Mouse (Mus musculus): ENCODE data around the gene Ivd.

The Ivd gene

DNA sequence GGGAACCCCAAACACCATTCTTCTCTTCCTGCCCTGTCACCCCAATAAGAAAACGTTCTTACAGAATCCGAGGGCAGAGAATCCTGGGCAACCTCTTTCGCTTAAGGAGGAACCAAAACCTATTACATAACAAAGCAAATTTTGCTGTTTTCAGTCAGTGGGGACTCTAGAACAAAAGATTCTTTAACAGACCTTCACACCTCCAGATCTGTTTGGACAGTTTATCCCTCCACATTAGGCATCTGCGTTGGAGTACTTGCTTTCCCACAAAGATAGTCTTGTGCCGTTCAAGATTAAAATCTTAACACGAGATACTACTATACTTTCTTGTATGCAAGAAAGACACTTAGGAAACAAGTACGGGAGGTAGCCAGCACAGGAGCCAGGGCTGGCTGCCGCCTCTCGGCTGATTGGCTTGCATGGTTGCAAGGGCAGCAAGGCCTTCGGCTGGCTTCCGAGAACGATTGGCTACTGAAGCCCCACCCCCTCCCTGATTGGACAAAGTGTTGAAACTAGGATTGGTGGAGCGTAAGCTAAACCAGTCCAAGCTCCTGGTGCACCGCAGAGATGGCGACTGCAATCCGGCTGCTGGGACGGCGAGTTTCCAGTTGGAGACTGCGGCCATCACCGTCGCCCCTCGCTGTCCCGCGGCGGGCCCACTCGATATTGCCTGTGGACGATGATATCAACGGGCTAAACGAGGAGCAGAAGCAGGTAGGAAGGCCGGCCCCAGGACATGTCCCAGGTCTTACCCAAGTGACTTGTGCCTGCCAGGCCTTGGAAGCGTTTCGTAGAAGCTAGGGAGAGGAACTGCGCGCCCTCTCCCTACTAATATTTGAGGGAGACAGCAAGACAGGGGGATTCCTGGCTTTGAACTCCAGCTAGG lies at the start of gene Ivd:
Gene Ivd, plus strand, starts transcription at position 501 of the 886 bp plus-strand sequence.
- DNase-seq (ENCODE audit: low spot score in 2 of 2) = peak; percentile 74 to 91

GRCm38 (mm10) chr2:118812724-118813123 lies 49.0 kb upstream of the Ivd start:
- no peak for DNase-seq (ENCODE audit: low spot score in 2 of 2)

DNA sequence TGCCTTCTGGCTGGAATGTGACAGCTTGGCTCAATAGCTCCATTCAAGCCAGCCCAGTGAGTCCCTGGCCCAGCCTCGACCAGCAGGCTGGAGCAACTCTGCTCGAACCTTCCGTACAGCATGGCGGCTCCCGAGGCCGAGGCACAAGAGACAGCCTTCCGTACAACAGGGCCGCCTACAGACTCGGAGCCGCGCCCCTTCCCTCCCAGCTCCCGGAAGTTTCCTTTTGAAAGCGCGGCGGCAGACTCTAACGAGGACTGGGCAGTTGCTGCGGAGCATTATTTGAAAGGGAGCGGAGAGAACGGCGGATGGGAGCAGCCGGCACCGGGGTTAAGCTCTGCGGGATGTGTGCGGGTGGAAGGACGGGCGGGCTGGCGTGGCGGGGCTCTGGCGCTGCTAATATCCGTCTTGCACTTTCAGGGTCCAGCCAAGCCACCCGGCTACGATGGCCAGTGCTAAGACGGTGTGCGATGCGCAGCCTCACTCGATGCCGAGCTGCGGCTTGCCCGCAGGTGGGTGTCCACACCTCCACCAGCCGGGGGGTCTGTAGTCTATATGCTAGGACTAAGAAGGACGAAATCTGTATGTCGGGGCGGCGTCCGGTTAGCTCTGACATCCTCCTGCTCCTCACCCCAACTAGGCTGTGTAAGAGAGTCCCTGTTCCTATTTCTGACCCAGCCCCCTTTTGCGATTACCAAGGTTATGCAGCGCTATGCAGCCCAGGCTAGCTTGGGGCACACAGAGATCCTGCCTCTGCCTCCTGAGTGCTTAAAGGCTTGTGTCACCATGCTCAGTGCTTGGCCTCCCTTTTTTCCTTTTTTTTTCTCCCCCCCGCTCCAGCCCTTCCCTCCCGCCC lies 47.5 kb upstream of the Ivd start, which contains the start of gene Knstrn:
Gene Knstrn, plus strand, starts transcription at position 23 of the 856 bp plus-strand sequence.
- DNase-seq (ENCODE audit: low spot score in 2 of 2) = peak; percentile 81 to 85

DNA sequence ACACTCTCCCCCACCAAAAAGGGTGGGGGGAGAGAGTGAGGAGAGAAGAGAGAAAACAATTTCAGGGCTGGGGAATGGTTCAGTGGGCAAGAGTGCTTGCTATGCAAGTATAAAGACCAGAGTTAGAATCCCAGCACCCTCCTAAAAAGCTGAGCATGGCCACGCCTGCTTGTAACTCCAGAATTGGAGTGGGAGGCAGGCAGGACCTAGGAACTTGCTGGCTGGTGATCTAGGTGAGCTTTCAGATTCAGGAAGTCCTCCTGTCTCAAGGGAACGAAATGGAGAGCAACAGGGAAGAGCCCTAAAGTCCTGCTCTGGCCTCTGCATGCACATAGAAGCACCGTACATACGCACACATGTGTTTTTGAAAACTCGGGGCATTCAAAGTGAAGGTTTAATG lies 39.0 kb upstream of the Ivd start:
- no peak for DNase-seq (ENCODE audit: low spot score in 2 of 2)

GRCm38 (mm10) chr2:118824396-118824795 lies 37.4 kb upstream of the Ivd start:
- no peak for DNase-seq (ENCODE audit: low spot score in 2 of 2)

DNA sequence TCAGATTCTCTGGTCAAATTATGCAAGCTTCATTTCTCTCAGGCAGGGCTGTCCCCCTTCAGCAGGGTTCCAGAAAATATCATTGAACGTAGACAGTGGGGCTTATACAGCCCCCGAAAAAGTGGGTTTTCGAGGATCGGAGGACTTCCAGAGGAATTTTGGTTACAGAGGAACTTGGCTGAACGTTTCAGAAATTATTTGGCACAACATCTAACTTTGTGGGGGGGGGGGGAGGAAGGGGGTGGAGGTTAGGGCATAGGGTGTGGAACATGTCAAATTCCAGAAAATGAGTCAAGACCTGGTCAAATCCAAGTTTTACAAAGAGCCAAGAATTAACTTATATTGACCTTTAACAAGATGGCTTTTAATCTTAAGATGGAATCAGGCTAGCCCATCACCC lies 32.7 kb upstream of the Ivd start:
- DNase-seq (ENCODE audit: low spot score in 2 of 2) = no peak

GRCm38 (mm10) chr2:118834061-118834460 lies 27.7 kb upstream of the Ivd start:
- no peak for DNase-seq (ENCODE audit: low spot score in 2 of 2)

DNA sequence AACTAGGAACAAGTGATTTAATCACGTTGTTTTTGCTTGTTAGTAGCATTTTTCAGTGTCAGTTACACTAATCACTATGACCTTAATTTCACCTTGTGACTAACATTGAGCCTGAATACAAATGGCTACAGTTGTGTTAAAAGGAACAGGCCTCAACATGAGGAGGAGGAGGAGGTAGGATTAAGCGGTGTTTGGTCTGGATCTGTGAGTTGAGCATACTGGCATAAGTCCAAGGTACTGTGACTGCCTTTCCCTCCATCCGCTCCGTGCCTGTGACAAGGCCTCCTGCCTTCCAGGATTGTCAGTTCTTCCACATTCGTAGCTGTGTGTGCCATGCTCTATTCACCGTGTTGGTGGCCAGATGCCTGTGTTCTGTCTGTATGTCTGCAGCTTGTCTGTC lies 26.6 kb upstream of the Ivd start:
- no peak for DNase-seq (ENCODE audit: low spot score in 2 of 2)

DNA sequence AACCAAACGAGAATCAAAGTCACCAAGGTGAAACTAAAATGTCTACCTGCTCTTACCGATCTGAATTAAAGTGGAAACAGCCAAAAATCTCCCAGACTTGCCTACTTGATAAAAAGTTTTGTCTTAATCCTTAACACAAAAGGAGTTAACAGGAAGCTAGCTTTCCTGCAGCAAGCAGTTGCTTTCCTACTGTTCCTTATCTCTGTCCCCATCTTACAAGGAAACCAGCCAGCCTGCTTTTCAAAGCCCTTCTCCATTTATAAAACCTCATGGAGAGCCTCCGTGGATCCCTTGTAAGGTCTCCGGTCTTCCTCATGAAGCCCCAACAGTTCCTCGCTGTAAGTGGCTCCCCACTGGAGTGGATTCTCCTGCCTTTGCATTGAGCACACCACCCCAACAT lies 23.4 kb upstream of the Ivd start:
- no peak for DNase-seq (ENCODE audit: low spot score in 2 of 2)

- no peak for DNase-seq (ENCODE audit: low spot score in 2 of 2)
These were observed 20.6 kb upstream of the Ivd start for GRCm38 (mm10) chr2:118841186-118841585.

DNA sequence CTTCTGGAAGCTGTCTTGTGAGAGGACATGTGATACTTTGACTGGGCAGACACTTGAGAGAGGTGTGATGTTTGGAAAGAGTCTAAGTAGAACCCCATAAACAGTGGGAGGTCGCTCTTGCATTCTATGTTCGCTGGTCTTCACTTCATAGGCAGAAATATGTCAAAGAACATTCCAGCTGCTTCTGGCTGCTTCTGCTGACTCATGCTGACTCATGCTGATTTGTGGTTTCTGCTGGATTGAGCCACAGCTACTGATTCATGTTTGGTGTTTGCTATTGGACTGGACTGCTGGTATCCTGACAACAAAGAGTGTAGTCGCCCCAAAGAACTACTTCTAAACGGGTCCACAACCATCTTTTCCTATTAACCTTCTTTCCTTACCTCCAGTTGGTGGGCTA lies 20.0 kb upstream of the Ivd start:
- DNase-seq (ENCODE audit: low spot score in 2 of 2) = peak in 1 of 2 experiments; percentile 17

GRCm38 (mm10) chr2:118844427-118844826 lies 17.3 kb upstream of the Ivd start:
- no peak for DNase-seq (ENCODE audit: low spot score in 2 of 2)

GRCm38 (mm10) chr2:118846246-118846645 lies 15.5 kb upstream of the Ivd start:
- DNase-seq (ENCODE audit: low spot score in 2 of 2) = no peak

DNA sequence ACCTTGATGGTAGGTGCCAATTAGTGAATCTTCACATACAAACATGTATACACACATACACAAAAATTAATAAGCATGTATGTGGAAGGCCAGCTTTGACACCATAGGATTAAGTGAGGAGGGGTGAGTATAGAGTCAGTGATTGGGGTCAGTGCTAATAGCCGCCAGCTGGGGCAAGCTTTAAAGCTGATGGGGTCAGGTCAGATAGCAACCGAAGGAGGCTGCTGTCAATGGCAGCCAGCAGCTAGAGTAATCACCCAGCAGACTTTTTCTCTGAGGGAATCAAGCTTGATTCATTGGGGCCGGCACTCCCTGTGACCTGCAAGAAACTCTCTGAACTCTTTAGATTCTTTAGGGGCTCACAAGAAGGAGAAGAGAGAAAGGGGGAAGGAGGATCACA lies 10.0 kb upstream of the Ivd start:
- no peak for DNase-seq (ENCODE audit: low spot score in 2 of 2)

DNA sequence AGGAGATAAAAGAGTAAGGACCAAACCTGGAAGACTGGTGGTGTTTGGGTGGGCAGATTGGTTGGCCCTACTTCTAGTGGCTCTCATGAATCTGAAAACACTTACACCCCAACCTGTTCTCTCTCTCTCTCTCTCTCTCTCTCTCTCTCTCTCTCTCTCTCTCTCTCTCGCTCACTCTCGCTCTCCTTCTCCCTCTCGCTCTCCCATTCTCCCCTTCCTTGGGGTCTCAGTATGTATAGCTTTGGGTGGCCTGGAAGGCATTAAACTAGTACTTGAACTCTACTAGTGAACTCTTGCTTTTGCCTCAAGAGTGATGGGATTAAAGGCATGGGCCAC lies 554 bp downstream of the Ivd start:
- DNase-seq (ENCODE audit: low spot score in 2 of 2) = no peak

DNA sequence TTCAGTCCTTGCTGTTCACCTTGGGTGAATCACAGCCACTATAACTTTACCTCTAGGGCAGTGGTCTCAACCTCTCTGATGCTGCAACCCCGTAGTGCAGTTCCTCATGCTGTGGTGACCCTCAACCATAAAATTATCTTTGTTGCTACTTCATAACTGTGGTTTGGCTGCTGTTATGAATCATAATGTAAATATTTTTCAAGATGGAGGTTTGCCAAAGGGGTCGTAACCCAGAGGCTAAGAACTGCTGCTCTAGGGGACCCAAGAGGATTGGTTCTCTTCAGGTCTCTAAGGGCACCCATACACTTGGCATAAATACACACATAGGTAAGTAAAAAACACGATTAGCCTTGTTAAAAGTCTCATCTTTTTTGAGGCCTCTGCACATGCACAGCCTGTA lies 8.8 kb downstream of the Ivd start:
- DNase-seq (ENCODE audit: low spot score in 2 of 2) = no peak

GRCm38 (mm10) chr2:118871032-118871431 lies 9.3 kb downstream of the Ivd start:
- DNase-seq (ENCODE audit: low spot score in 2 of 2) = no peak

DNA sequence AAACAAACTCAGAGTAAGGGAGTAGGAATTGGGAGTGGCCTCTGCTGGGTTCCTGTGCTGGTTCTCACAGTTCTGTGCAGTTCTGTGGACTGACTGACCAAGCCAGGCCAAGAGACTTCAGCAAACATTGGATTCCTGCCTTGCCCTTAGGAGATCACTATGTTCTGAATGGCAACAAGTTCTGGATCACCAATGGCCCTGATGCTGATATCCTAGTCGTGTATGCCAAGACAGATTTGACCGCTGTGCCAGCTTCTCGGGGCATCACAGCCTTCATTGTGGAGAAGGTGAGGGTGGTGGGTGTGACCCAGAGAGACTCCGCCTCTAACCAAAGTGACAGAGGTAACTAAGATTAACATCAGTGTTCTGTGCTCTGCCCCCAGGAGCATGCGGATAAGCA lies 11.3 kb downstream of the Ivd start:
- DNase-seq (ENCODE audit: low spot score in 2 of 2) = no peak

DNA sequence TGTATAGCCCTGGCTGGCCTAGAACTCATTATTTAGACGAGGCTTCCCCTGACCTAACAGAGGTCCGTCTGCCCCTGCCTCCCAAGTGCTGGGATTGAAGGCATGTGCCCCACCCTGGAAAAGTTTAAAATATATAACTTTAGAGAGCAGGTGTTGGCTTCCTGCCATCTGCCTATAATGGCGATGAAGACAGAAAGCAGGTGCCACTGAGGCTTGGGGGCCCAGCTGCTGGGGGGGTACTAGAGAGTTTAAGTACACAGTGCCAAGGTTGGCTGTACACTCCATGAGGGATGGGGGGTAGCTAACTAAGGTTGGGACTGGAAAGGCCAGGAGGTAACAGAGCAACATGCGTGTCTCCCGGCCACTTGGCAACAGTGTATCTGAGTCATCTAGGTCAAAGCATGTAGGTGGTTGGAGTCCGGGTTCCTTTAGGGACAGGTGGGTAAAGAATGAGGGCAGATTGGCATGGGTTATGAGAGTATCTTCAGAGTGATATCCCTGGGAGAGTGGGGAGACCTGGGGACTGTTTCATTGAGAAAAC lies 12.2 kb downstream of the Ivd start:
- no peak for DNase-seq (ENCODE audit: low spot score in 2 of 2)

- DNase-seq (ENCODE audit: low spot score in 2 of 2) = no peak
These were observed 13.6 kb downstream of the Ivd start for GRCm38 (mm10) chr2:118875316-118875715.

DNA sequence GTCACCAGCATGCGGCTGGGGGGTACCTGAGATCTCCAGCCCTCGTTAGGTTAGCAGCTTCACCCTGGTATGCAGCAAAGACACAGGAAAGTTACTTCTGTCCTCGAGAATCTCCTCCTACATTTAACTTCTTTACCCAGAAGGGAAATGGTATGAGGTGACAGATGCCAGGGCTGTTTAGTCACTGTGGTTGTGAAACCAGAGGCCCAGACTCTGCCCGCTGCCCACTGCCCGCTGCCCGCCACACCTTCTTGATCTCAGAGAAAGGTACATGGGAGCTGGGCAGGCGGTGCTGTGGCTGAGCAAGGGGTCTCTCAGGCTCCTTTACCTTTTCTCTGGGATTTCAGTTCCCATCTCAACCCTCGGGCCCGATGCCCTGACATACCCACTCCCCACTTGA lies 14.7 kb downstream of the Ivd start:
- DNase-seq (ENCODE audit: low spot score in 2 of 2) = no peak

DNA sequence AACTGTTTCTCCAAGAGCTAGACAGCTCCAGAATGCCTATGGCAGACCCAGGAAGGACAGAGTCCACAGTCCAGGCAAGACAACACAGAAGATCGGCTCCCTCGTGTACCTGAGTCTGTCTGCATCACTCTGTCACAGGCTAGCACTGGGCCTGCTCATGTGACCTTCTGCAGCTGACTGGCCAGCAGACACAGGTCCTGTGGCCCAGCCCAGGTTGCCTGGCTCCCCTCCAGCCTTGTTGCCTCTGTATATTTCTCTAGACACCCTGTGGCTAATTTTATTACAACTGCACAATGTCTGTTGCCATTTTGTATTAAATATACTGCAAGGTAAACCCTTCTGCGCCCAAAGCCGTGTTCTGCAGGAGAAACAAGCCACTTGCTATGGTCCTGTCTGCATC lies 19.3 kb downstream of the Ivd start:
- no peak for DNase-seq (ENCODE audit: low spot score in 2 of 2)

GRCm38 (mm10) chr2:118881956-118882355 lies 20.2 kb downstream of the Ivd start:
- no peak for DNase-seq (ENCODE audit: low spot score in 2 of 2)

All from urinary bladder, adult 18-20 months (tissue).